Mouse (Mus musculus) 3T3-L1 (cell line): ENCODE data around the gene Itpr2.

Source experiments
- DNase-seq: peaks from one replicate; pipeline ENCODE4 v3.0.0-alpha.2; 2015; ENCODE audit warnings: low read depth, low spot score

The Itpr2 gene

DNA sequence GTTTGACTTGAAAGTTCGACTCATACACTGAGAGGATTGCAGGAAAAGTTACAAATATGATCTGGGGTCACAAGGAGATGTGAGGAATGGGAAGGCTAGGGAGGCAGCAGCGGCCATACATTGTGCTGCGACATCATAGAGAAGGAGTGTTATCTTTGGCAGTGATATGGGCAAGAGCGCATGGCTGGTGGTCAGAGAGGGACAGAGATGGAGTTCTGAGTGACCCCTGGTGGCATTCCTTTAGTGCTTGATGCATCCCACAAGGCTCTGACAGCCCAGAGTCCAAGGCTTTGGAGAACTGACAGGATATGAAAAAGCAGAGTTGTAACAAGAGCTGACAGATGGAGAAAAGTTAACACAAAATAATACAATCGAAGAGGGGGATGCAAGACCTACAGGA, 334.8 kb downstream of the Itpr2 start:
- DNase-seq: no peak

DNA sequence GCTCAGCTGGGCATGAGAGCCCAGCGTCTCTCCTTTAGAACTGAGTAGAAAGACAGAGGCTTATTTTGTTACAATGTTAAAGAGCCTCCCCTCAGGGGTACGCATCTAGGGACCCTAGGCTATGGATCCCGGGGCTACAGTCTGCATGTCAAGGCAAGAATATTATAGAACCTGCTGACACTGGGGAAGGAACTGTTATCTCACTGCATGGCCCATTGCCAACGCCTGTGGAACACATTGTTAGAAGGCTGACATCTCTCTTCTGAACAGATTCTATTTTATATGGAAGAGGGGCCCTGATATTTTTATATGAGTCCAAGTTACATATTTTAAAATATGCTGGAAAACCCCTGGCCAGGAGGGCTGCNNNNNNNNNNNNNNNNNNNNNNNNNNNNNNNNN, 342.4 kb downstream of the Itpr2 start:
- DNase-seq: no peak

DNA sequence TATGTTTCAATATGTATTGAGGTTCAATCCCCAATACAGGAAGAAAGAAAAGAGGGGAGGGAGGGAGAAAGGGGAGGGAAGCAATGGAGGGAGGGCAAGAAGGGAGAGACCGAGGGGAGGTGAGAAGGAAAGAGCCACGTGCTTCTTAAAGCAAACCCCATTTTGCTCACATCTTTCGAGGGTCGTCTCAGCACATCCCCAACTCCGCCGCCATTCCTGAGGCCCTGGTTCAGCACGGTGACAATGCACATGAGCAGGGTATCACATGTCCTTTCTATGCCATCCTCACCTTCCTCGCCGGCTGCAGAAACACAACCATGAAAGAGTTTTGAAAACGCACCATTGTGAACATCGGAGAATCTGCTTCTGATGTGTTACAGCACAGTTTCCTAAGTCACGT, 343.3 kb downstream of the Itpr2 start:
- no peak for DNase-seq

DNA sequence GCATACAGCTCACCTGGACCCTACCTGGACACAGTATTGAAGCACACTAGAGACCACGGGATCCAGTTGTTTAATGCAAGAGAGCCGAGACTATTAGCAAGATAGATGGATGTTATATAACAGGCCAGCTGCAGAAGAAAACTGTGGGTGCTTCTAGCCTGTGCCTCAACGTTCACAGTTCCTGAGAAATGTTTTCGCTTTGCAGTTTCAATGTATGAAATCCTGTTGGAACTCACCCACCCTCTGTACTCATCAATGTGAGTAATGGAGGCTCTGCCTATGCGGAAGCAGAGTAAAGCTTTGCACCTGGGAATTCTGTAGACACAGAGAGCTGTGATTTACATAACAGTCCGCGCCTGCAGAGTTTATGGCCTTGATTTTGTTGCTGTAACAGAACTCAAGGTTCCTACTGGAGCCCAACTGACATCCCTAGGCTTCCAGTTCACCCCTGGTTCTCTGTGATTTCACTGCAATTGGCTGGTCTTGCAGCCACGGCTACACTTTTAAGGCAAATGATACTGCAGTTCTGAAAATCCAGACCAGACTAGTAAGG, 344.0 kb downstream of the Itpr2 start:
- no peak for DNase-seq

DNA sequence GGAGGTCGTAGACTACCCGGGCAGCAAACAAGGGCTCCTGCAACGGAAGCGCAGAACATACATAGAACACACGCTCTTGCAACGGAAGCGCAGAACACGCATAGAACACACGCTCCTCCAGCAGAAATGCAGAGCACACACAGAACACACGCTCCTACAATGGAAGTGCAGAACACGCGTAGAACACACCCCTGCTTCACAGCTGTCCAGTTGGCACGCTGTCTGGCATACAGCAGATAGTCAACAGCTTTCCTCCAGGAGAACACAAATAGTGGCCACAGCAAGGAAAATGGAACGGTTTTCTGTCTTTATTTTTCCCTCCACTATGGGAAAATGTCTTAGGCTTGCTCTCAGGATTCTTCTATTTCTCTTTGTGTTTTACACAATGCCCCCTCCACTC, 344.9 kb downstream of the Itpr2 start:
- DNase-seq: no peak

DNA sequence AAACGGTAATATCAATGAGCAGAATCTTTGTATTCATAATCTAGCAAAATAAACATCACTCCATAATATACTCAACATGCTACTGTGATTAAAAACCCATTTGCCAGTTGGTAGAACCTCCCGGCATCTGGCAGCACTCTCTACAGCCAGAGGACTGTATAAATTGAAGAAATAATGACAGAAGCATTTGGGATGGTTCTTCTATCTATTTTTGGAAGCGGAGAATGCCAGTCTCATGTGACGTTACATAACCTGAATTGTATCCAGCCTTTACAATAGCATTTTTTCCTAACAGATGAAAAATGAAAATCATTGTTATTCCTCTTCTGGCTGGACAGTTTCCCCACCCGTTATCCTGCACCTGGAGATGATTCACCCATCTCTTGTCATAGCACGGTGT, 345.5 kb downstream of the Itpr2 start:
- DNase-seq: no peak

DNA sequence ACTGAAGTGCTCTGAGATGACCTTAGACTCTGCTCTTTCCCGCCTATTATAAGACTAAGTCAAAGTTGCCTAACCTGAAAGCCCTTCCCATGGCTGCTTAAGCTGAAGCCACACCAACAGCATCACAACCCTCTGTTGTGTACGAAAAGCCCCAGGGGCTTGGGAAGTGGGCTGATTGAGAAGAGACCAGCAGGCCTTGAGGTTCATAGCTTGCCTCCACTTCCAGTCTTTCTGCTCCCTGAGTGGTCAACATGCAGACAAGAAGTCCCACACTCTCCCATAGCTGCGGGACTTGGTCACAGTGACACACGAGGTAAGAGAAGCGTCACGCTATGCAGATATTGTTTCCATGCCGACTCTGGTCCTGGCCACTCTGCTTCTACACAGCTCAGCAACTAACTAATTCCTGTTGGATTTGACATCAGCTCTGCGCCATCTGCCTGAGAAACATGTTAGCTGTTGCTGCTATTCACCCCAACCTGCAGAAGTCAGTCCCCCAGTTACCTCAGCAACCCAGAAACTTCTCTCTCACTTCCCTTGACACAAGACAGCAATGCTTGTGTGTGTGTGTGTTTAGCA, 346.8 kb downstream of the Itpr2 start:
- no peak for DNase-seq

DNA sequence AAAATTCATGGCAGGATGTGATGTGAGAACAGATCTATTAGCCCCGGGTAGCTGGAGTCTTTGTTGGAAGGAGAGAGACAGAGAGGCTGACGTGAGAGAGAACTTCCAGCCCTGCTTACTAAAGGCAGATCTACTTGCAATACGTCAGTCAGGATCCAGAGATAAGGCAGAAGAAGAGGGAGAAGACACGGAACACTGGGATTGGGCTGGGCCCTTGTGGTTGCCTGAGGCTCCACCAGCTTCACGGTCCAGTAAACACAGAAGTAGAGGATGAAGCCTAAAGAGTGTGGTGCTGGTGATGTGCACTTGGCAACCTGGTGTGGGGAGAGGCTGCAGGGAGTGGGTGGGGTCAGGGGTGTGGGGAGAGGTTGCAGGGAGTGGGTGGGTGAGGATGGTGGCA, 349.2 kb downstream of the Itpr2 start:
- DNase-seq: no peak

DNA sequence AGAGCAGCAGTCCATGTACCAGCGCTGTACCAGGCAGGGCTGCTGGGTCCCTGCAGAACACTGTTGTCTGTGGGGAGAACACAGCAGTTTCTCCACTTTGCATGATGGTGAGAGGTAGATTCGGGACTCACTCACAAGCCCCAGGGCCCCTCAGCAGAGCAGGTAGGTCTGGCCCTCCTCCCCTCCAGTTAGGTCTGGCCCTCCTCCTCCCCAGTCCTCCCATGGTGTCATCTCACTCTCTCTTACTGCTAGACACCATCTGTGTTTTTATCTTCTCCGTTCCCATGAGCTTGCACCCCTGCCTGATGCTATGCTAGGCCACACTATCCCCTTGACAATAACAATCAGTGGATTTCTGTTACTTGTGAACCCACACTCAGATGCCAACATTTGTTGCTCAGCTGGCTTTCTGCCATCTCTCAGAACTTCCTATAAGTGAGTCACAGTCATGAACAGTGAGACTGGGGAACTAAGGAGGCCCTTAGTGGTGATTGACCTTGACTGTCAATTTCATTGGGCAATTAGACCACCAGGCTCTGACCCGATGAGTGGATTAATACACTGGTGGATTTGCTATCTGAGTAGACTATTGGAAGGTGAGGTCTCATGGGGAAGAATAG, 360.9 kb downstream of the Itpr2 start:
- peak; percentile 52 for DNase-seq

DNA sequence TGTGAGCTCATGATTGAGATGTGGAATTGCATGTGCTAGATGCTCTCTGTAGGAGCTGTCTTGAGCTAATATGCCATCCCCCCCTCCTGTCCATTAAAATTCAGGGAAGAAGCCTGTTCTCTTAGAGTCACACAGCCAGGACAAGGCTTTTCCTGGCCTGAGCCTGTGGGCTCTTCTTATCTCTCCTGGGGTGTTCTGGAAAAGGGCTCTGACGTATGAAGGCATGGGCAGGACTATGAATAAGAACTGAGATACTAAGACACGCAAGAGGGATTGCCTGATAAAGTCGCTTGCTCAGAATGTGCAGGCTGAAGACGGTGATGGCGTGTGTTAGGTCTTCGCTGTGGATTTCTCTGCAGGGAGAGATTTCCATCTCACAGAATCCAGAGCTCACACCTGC, 361.9 kb downstream of the Itpr2 start:
- no peak for DNase-seq

DNA sequence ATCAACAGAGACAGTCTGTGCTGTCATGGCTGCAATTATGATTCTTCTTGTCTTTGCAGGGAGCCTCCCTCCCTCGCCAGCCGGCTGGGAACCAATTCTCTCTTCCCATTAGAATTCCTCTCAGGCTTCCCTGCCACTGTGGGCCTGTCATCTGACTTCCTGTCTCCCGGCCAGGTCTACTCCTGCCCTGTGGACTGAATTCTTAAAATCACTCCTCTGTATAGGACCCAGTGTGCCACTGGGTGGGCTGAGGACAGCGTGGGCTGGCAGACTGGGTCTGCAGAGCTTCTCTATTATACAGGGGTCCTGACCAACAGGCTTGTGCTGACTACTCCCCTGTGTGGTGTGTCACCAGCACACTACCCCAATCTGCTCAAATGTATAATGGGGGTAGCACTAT, 365.4 kb downstream of the Itpr2 start:
- no peak for DNase-seq

DNA sequence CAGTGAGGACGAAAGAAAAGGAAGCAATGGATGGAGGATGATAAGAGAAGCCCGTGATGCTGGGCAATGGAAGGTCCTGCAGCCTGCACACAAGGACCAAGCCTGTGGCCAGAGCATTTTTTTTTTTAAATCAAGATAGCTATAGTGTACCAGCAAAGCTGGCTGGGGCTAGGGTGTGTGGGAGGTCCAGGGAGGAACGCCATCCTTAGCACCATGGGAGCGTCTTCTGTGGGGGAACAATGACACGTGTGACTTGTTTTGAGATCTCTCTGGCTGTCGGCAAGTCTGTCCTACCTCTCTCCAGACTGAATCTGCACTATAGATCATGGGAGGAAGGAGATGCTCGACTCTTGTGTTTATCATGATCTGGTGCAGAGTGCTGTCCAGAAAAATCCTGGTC, 365.8 kb downstream of the Itpr2 start:
- DNase-seq: no peak

DNA sequence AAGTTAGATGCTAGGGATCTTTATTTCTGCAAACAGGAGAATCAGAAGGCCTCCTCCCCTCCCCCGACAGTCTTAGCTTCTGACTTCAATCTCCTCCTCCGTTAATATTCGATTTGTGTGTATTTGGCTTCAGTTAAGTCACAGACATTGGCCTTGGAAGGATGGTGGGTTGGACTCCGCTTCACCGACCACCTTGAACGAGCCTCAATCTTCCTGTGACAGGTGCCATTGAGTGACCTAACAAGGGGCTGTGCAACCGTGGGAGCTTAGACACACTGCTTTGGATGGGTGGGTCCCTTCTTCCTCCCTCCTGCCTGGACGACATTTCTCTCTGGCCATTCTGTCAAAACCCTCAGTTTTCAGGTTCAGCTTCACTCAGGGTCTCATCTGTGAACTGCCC, 366.7 kb downstream of the Itpr2 start:
- DNase-seq: no peak

DNA sequence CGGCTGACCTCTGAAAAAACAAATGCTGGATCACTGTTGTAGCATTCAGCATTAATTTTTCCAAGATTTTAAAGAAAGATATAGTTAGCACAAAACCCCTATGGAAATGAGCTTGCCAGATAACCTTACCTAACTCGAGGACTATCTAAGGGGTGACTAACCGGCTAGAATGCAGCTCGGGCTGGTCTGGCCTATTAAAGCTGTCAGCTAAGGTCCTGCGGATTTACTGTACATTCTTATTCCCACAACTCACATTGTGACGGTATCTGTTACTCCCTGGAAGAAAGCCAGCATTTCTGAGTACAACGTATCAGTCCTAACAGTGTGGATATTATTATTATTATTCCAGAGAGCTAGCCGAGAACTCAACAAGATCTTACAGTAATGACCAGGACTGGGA, 368.1 kb downstream of the Itpr2 start:
- DNase-seq: peak; percentile 91

DNA sequence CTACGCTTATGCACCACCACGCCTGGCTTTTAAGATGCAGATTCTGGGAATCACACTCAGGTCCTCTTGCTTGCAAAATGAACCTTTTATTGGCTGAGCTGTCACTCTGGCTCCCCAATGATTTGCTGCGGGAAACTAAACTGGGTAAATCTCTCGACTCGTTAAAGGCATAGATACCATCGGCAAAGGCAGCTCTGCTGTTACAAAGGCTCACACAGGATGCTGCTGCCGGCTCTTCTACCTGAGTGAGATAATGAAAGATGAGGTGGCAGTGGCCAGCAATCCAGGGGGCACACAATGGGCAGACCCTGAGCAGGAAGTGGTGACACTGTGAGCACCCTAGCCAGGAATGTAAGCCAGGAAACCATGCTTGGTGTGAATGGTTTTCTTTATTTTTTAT, 373.0 kb downstream of the Itpr2 start:
- no peak for DNase-seq

DNA sequence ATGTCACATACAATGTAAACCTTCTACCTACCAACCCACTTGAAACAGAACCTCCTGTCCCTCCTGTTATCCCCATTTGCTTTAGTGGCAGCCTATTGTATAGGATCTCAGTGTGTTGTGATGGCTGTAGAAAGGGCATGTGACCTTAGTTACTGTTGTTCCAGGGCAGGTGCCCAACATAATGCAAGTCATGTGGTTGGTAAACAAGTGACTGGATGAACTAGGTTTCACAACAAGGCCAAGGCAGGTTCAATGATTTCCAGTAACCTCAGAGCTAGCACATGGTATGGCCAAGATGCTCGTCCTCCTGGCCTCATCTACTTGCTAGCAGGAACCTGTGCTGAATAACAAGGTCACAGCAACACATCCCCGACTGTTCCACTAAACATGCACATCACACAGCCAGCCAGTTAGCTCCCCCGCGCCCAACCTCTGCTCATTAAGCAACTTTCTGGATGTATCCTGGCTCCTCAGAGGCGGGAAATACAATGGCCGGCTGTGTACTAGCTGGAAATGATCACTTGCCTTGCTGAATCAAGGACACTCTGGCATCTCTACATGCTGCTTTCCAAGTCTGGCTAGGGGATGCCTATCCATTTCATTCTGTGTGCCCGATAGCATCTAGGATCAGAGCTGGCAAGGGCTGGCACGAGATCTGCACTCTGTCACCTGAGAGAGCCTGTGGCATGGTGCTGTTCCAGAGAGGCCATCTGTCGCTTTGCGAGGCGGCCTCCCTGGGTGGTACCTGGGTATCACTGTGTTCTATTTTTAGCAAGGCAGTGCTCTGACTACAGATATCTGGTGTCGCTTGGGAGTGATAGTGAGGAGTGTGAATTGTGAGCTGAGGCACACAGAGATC, 375.0 kb downstream of the Itpr2 start:
- no peak for DNase-seq

DNA sequence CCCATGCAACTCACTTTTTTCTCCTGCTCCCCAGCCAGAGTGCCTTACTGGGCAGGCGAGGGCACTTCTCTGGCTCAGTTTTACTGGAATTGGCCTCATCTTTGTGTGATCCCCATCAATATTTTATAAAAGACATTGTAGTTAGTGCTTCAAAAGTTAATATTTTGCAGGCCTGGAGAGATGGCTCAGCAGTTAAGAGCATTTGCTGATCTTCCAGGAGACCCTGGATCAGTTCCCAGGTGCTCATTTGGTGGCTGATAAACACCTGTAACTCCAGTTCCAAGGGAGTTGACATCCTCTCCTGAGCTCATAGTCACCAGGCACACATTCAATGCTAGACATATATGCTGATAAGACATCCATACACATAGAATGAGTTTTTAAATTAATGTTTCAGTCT, 376.4 kb downstream of the Itpr2 start:
- DNase-seq: no peak

DNA sequence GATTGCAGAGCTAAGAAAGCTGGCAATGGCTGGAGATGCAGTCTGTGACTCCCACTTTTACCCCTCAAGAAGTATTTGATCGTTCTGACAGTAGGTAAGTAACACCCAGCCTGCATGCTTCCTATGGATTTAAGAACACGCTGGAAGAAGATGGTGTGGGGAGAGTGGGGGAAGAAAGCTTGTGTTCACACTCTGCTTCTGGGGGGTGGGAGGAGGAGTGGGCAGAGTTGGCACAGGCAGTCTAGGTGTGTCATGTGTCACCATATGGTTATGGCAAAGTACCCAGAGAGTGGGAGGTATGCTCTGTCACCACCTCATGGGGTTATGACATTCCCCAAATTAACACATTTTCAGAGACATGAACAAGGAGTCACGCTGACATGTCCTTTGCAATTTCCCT, 377.5 kb downstream of the Itpr2 start:
- no peak for DNase-seq

DNA sequence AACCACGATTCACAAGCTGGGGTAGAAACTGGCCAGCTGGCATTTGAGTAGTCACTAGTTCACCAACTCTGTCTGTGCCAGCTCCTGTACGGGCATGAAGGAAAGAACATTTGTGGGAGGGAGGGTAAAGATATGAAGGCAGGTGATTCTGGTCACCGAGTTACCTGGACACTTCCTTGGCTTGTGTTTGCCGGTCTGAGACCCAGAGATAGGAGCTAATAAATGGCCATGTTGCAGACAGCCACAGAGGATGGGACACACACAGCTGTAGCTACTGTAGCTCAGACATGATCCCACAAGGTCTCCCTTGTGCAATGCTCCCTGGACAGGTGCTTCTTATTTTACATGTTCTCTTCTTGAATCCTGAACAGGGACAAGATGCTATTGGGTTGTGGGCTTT, 378.4 kb downstream of the Itpr2 start:
- no peak for DNase-seq

DNA sequence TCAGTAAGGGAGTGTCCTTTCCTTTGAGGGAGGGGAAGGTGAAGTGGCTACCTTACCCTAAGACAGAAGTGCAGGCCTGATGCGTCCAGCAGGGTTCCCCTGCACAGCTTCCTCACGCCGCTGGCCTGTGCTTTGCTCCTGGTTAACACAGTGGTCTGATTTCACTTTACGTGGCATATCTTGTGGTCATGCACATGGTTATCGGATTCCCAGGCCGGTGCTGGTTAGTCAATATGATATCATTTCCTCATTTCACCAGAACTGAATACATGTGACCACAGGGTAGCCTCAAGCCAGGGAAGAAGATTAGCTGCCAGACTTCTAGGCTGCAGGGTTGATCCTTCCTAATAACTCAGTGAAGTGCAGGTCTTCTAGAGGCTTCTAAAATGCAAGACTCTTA, 381.9 kb downstream of the Itpr2 start:
- peak; percentile 83 for DNase-seq

DNA sequence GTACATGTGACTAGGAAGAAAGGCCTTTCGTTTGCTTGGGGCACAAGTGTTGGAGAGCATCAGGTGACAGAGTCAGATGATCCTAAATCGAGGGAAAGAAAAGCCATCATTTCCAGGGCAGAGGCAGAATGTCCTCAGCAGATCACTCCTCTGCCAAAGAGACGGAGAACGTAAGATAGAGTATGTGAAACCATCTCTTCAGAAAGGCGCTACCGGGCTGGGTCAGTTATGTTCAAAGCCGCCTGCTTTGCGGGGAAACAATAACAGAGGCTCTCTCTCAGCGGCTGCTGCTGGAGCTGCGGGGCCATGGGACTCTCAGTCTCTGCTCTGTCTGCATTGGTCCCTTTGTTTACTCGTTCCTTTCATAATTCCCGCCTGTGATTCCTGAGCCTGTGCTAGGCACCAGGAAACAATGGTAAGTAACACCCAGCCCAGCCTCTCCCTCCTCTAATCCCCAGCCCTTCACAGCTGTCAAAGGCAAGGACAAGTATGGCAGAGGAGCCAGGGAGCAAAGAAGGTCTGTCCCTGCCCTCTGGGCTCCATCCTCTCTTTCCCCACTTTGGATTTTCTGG, 387.2 kb downstream of the Itpr2 start:
- DNase-seq: no peak

DNA sequence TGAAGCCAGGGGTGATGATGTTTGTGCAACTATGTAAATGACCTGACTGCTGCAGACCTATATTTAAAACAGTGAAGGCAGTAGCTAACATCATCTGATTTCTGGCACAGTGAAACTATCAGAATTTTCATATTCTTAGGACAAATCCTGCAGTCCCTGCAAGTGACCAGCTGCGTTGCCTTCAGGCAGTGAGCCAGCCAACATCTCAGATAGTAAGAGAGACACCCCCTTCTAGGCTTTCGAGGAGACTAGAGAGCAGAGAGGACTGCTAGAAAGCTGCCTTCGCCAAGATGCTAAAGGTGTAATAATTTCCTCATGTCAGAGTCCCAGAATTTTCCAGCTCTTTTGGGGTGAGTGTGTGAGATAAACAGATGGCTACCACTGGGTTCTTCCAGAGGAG, 388.0 kb downstream of the Itpr2 start:
- no peak for DNase-seq

DNA sequence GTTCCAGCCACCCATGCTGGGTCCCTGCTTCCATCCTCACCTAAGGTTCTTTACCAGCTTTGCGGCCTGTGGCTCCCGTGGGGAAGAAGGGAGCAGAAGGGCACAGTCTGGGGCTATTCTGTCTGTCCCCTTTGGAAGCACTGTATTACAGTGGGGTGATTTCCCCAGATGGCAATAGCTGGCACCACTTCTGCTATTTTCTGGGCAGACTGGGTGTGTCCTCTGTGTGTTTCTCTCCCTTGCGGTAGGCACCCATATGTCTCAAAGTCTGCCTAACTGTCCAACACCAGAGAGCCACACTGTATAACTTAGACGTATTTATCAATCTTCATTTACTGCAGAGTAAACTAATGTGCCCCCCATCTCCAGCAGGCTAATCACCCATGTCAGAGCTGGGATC, 388.9 kb downstream of the Itpr2 start:
- DNase-seq: no peak
